8 mouse cellular contexts compared by ENCODE assay signal in genomic region chr5:20913372-20914275, GRCm38 (mm10). TPM values are rescaled to one million over a fixed set of nuclear protein-coding genes. Genes with fewer than 3 reads are reported as not detected.
A peak's percentile ranks its signal among the peaks of the same experiment; 100 is the strongest.
DNase-seq lines count a peak whose midpoint lies in the region; ATAC-seq and TF ChIP-seq lines count a peak whose summit lies in the region.
"Had no signal": no experiment of that assay in that cellular context is flagged by ENCODE, and none has a peak within 500 bp of the region (broad histone marks: within the 10 kb centered on the region; RNA-seq: fewer than 3 reads in every experiment).

No protein-coding gene starts in this region.

- no peaks in the 10 kb centered on the region for H3K4me1 ChIP-seq in forebrain, embryonic 15.5 days
- no peaks in the 10 kb centered on the region for H3K4me1 ChIP-seq in hindbrain, embryonic 16.5 days (ENCODE audit: control insufficient read depth, insufficient read depth, low read depth, low read length)
- H3K4me1 ChIP-seq: limb, embryonic 15.5 days had no signal

- no peaks in the 10 kb centered on the region for H3K27me3 ChIP-seq in Patski
- H3K27me3 ChIP-seq in forebrain, embryonic 15.5 days = no peaks in the 10 kb centered on the region
- H3K27me3 ChIP-seq in hindbrain, embryonic 16.5 days (replicated peaks; ENCODE audit: control insufficient read depth, insufficient read depth, low read length) = no peaks in the 10 kb centered on the region
- H3K27me3 ChIP-seq: limb, embryonic 15.5 days had no signal

- ATAC-seq in Patski = peak; percentile 62
- peak; percentile 57; the same call in 1 of the 2 replicates for ATAC-seq in forebrain, embryonic 15.5 days (replicated peaks)
- ATAC-seq in hindbrain, embryonic 16.5 days = peak; percentile 64

- peak; percentile 82 for TF ChIP-seq CTCF in Patski (IDR thresholded peaks at IDR 0.05)

- H3K27ac ChIP-seq in forebrain, embryonic 15.5 days (replicated peaks) = no peak overlapping the region
- no peak overlapping the region for H3K27ac ChIP-seq in hindbrain, embryonic 16.5 days (ENCODE audit: low read depth, low read length)
- H3K27ac ChIP-seq: limb, embryonic 15.5 days had no signal

- POLR2A ChIA-PET in Patski (lab: Charles Lee) = interaction anchor here (1.5 kb wide), 1 partner anchor 38 kb away, joined by 6 read pairs; no protein-coding TSS in a partner anchor

- no peak overlapping the region for H3K9ac ChIP-seq in forebrain, embryonic 15.5 days (replicated peaks)
- H3K9ac ChIP-seq in hindbrain, embryonic 16.5 days (ENCODE audit: low read depth, low read length) = no peak overlapping the region
- H3K9ac ChIP-seq: limb, embryonic 15.5 days had no signal

- WGBS in forebrain, embryonic 15.5 days = 76% methylated on average over 11 of the region's 11 CpGs
- 70% methylated on average over 11 of the region's 11 CpGs for WGBS in hindbrain, embryonic 16.5 days

- no peaks in the 10 kb centered on the region for H3K36me3 ChIP-seq in forebrain, embryonic 15.5 days
- H3K36me3 ChIP-seq in hindbrain, embryonic 16.5 days (ENCODE audit: control insufficient read depth, insufficient read depth, low read length) = no peaks in the 10 kb centered on the region
- H3K36me3 ChIP-seq: limb, embryonic 15.5 days had no signal

- no peak overlapping the region for H3K4me2 ChIP-seq in forebrain, embryonic 15.5 days (replicated peaks)
- no peak overlapping the region for H3K4me2 ChIP-seq in hindbrain, embryonic 16.5 days (ENCODE audit: low read length)
- H3K4me2 ChIP-seq: limb, embryonic 15.5 days had no signal

- DNase-seq in Patski (ENCODE audit: low read depth, low spot score) = peak; percentile 30
- peak; percentile 51 for DNase-seq in c-Kit-positive CD71-positive TER-119-positive erythroid progenitor cells, embryonic 14.5 days (ENCODE audit: low spot score)
- peak; percentile 75 to 78 for DNase-seq in layer of hippocampus, postnatal 10 days (ENCODE audit: low spot score in 2 of 2)
- DNase-seq in lung, postnatal 25 days (ENCODE audit: low spot score) = peak; percentile 73
- DNase-seq in right cerebral cortex, adult 2 months (ENCODE audit: low spot score in 2 of 2) = peak; percentile 80 to 87

- H3K9me3 ChIP-seq in forebrain, embryonic 15.5 days = no peaks in the 10 kb centered on the region
- no peaks in the 10 kb centered on the region for H3K9me3 ChIP-seq in hindbrain, embryonic 16.5 days (ENCODE audit: control insufficient read depth, low read length)
- H3K9me3 ChIP-seq: limb, embryonic 15.5 days had no signal

- no peak overlapping the region for H3K4me3 ChIP-seq in forebrain, embryonic 15.5 days
- H3K4me3 ChIP-seq in hindbrain, embryonic 16.5 days (ENCODE audit: low read length) = no peak overlapping the region
- H3K4me3 ChIP-seq: limb, embryonic 15.5 days had no signal

- CTCF ChIA-PET in Patski (lab: Charles Lee) = interaction anchor here (0.6 to 4.0 kb wide), 17 partner anchors 9 to 96 kb away, joined by 3 to 35 read pairs (median 5); no protein-coding TSS in a partner anchor

- in situ Hi-C loops in Patski (cut with MboI; ENCODE audit: low pct_unique_long_range_greater_than_20kb) = loop anchor here (5.0 to 25.0 kb wide), 4 partner anchors 51 to 499 kb away; partner anchors contain the start of genes Ccdc146 and Fam185a

RNA-seq across cellular contexts. Expression of gene Tmem60, which starts 31.6 kb away (rescaled TPM):
- 30.1 TPM for polyA plus RNA-seq in Patski (2021)
- polyA plus RNA-seq in forebrain, embryonic 15.5 days (2015; fragmentation: Nextera tagmentation; extraction: Ambion mirVana) = 54.9 and 59.5 TPM in 2 replicates
- 64.0 and 70.5 TPM in 2 replicates for polyA plus RNA-seq in hindbrain, embryonic 16.5 days (2015; fragmentation: Nextera tagmentation; extraction: Ambion mirVana)
- total RNA-seq in layer of hippocampus, postnatal 10 days (2021) = 10 to 100 TPM; 21.1 to 23.5 TPM

RNA-seq across cellular contexts. Expression of gene Phtf2, which starts 31.7 kb away (rescaled TPM):
- polyA plus RNA-seq in Patski (2021) = 8.4 TPM
- polyA plus RNA-seq in forebrain, embryonic 15.5 days (2015; fragmentation: Nextera tagmentation; extraction: Ambion mirVana) = 21.1 and 24.4 TPM in 2 replicates
- 23.9 and 27.4 TPM in 2 replicates for polyA plus RNA-seq in hindbrain, embryonic 16.5 days (2015; fragmentation: Nextera tagmentation; extraction: Ambion mirVana)
- total RNA-seq in layer of hippocampus, postnatal 10 days (2021) = 10 to 100 TPM; 21.6 to 22.7 TPM

RNA-seq across cellular contexts. Expression of gene Rsbn1l, which starts 42.6 kb away (rescaled TPM):
- polyA plus RNA-seq in Patski (2021) = 12.8 TPM
- polyA plus RNA-seq in forebrain, embryonic 15.5 days (2015; fragmentation: Nextera tagmentation; extraction: Ambion mirVana) = 5.5 and 5.9 TPM in 2 replicates
- 3.0 and 3.5 TPM in 2 replicates for polyA plus RNA-seq in hindbrain, embryonic 16.5 days (2015; fragmentation: Nextera tagmentation; extraction: Ambion mirVana)
- 10 to 100 TPM; 15.4 to 15.6 TPM for total RNA-seq in layer of hippocampus, postnatal 10 days (2021)

Comparison
In these comparisons a context has a peak if more than half of its experiments do, and no peak if none do; other contexts are left out.
1. DNase-seq: peak in every context shown above with its lines; median percentile 84 in right cerebral cortex, adult 2 months; 76 in layer of hippocampus, postnatal 10 days; 73 in lung, postnatal 25 days; 51 in c-Kit-positive CD71-positive TER-119-positive erythroid progenitor cells, embryonic 14.5 days; 30 in Patski.